Mouse (Mus musculus): ENCODE data around the gene Polr2e.

DNA sequence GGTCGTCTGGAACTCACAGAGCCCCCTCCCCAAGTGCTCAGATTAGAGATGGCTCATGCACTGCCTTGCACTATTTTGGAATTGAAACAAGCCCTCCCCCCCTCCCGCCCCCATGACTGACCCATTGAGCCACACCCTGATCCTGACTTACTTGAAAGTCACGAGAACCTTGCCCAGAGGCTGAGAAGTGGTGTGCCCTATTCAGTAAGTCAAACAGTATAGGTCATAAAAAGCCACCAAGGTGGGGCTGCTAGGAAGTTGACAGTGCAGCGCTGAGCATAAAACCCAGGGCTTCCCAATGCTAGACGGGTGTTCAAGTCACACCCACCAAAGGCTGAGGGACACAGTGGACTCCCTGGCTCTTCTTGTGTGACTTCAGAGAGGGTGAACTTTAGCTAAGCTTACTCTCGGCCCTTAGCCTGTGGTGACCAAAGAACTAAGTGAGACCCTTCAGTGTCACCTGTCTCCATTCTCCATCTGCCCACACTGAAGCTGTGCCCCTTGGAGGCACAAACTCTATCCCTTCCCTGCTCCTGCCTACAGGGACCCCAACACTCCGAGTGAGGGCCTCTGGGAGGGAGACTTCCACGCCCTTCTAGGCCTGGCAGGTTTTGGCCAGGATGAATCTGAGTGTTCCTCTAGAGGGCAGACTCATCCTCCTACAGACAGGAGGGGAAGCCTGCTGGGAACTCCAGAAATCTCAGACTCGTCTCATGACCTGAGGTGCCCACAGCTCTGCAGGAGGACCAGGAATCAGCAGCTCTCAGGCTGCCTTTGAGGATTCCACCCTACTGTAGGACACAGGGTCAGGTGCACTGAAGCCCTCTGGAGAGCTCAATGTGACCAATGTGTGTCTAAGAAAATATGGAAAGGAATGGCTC, 5.8 kb downstream of the Polr2e start:
- TF ChIP-seq CTCF (IDR thresholded peaks at IDR 0.05; ENCODE audit: low read depth, low read length) = peak; percentile 62
- TF ChIP-seq POLR2A (IDR thresholded peaks at IDR 0.05; ENCODE audit: extremely low read depth, insufficient read depth, low read length) = no peak
